Mouse (Mus musculus) brown adipose tissue, adult 24 weeks (tissue): ENCODE results near the gene Catsper1. TPM values are rescaled to one million over a fixed set of nuclear protein-coding genes. Genes with fewer than 3 reads are reported as not detected.
"Not testable (repeated sequence)": the region's sequence is repeated elsewhere in the genome, so short reads cannot be mapped to it uniquely, and the experiment has no call there.

Experiments
- H3K27ac ChIP-seq: fragments of 200-500 bp; replicated peaks from 2 replicates; pipeline ENCODE4 v1.5.1; 2012; ENCODE audit warnings: low read depth, mild to moderate bottlenecking, low read length
- H3K4me1 ChIP-seq: fragments of 200-500 bp; 2 replicates; pipeline ENCODE4 v1.6.1; 2012; ENCODE audit warnings: low read length, mixed read lengths; ENCODE audit not compliant: control insufficient read depth, insufficient read depth, insufficient read length
- H3K4me3 ChIP-seq: fragments of 200-500 bp; 2 replicates; pipeline ENCODE4 v1.5.1; 2012; ENCODE audit warnings: low read depth, mild to moderate bottlenecking, low read length, moderate library complexity; ENCODE audit not compliant: insufficient read depth
- polyA plus RNA-seq: library from polyadenylated mRNA; stranded (reverse); fragments of >200 nt; gene quantifications from 2 replicates; pipeline ENCODE4 v1.2.4, GENCODE M21; 2012; ENCODE audit not compliant: missing spikeins, insufficient read depth, insufficient read length

Catsper1 gene
- polyA plus RNA-seq, 1 experiment, result not detected

- no peak overlapping the region for H3K4me3 ChIP-seq
- 0 out of 2 replicates have a peak, but pooled peaks cover 4% of the 10 kb centered on the region for H3K4me1 ChIP-seq
- no peak overlapping the region for H3K27ac ChIP-seq
These were observed 2.4 kb downstream of the Catsper1 start for GRCm38 (mm10) chr19:5337975-5338374.

- Histone ChIP-seq H3K4me1 (peaks cover 15% of the 10 kb centered on the region; the same call in 1 of the 2 replicates), H3K4me3 (no peak overlapping the region), H3K27ac (peak overlapping the region; percentile 65)
These were observed 5.8 kb downstream of the Catsper1 start for GRCm38 (mm10) chr19:5341360-5341759.

GRCm38 (mm10) chr19:5345297-5346131 is 10.0 kb downstream of the Catsper1 start:
- Histone ChIP-seq H3K4me1 (peaks cover 18% of the 10 kb centered on the region; the same call in 1 of the 2 replicates), H3K4me3 (no peak overlapping the region), H3K27ac (peak overlapping the region; percentile 72)

- no peak overlapping the region for H3K4me3 ChIP-seq
- no peak overlapping the region for H3K27ac ChIP-seq
- peaks cover 14% of the 10 kb centered on the region; the same call in 1 of the 2 replicates for H3K4me1 ChIP-seq
These were observed 12.5 kb downstream of the Catsper1 start for GRCm38 (mm10) chr19:5348064-5348463.

GRCm38 (mm10) chr19:5348526-5349501 is 13.3 kb downstream of the Catsper1 start:
- Histone ChIP-seq H3K4me1 (peaks cover 14% of the 10 kb centered on the region; the same call in 1 of the 2 replicates), H3K4me3 (peak overlapping the region; percentile 50), H3K27ac (no peak overlapping the region)

GRCm38 (mm10) chr19:5349502-5349873 is 13.9 kb downstream of the Catsper1 start, which contains the start of gene Cst6:
Gene Cst6 (minus strand): TSS chr19:5349574.
- H3K27ac ChIP-seq, result not testable (repeated sequence)

GRCm38 (mm10) chr19:5353609-5354008 is 18.1 kb downstream of the Catsper1 start:
- Histone ChIP-seq H3K4me1 (no peaks in the 10 kb centered on the region), H3K4me3 (no peak overlapping the region), H3K27ac (no peak overlapping the region)

More at GRCm38 (mm10) chr19:5349502-5349873, 13.9 kb downstream of the Catsper1 start, which contains the start of gene Cst6:
- H3K4me1 ChIP-seq, result peaks cover 14% of the 10 kb centered on the region; the same call in 1 of the 2 replicates
- peak within 1 kb of the TSS; percentile 50 for H3K4me3 ChIP-seq

GRCm38 (mm10) chr19:5356080-5356479 is 20.5 kb downstream of the Catsper1 start:
- no peak overlapping the region for H3K4me3 ChIP-seq
- no peaks in the 10 kb centered on the region for H3K4me1 ChIP-seq
- H3K27ac ChIP-seq, result no peak overlapping the region

- Histone ChIP-seq H3K4me3 (no peak overlapping the region), H3K4me1 (peaks cover 10% of the 10 kb centered on the region), H3K27ac (no peak overlapping the region)
These were observed 26.6 kb downstream of the Catsper1 start for GRCm38 (mm10) chr19:5362186-5362585.

- peak overlapping the region; percentile 51; the same call in 1 of the 2 replicates for H3K27ac ChIP-seq
- H3K4me1 ChIP-seq, result peaks cover 20% of the 10 kb centered on the region
- H3K4me3 ChIP-seq, result no peak overlapping the region
These were observed 28.6 kb downstream of the Catsper1 start for GRCm38 (mm10) chr19:5364124-5364523.

GRCm38 (mm10) chr19:5365751-5366150 is 30.2 kb downstream of the Catsper1 start:
- Histone ChIP-seq H3K27ac (peak overlapping the region; percentile 56), H3K4me3 (peak overlapping the region; percentile 68), H3K4me1 (peaks cover 20% of the 10 kb centered on the region)

- Histone ChIP-seq H3K27ac (peak within 1 kb of the TSS; percentile 94), H3K4me1 (peaks cover 20% of the 10 kb centered on the region), H3K4me3 (peak within 1 kb of the TSS; percentile 85)
These were observed 30.9 kb downstream of the Catsper1 start, which contains the start of gene Eif1ad for GRCm38 (mm10) chr19:5366175-5367052. Gene Eif1ad (plus strand): TSS chr19:5366741.

GRCm38 (mm10) chr19:5367053-5367359 is 31.5 kb downstream of the Catsper1 start, which contains the start of gene Banf1:
Gene Banf1 (minus strand): TSS chr19:5367168.
- Histone ChIP-seq H3K4me3 (peak within 1 kb of the TSS; percentile 85), H3K27ac (peak within 1 kb of the TSS; percentile 94), H3K4me1 (peaks cover 20% of the 10 kb centered on the region)

- Histone ChIP-seq H3K4me3 (peak overlapping the region; percentile 85), H3K27ac (peak overlapping the region; percentile 94; the same call in 1 of the 2 replicates)
These were observed 31.9 kb downstream of the Catsper1 start for GRCm38 (mm10) chr19:5367455-5367854.

More at GRCm38 (mm10) chr19:5367455-5367854, 31.9 kb downstream of the Catsper1 start:
- peaks cover 20% of the 10 kb centered on the region for H3K4me1 ChIP-seq
